Mouse (Mus musculus) spleen, postnatal 14 days (tissue): Measurements from ENCODE around the gene Blnk.

Experiments
- DNase-seq, 2 experiments: peaks; one replicate each; pipeline ENCODE4 v3.0.0; 2021 to 2022; ENCODE audit warnings: low spot score in 2 of 2

Blnk gene

DNA sequence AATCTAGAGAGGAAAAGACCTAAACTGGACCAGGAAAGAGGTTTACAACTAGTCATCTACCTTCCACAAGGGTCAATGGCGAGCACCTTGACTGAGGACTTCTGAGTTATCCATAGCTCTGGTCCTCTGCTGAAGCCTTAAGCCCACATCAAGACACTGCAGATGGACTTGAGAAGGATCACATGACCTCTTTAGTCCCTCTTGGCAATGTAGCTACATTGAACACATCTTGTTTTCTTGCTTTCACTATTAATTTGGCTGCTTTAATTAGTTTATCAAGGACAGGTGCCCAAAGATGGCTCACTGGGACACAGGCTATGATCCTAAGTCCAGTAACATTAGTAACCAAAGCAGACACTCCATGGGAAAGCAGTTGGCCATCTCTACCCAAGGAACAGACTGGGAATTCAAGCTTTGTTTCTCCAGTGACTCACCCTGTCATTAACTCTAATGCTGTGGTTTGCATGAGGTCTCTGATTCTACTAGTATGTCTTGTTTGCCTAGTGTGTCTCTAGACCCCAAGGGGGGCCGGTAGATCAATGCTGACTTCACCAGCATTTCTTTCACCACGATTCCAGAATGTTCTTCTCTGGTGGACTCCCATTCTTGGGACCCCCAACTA is 9.5 kb upstream of the Blnk start:
- no peak for DNase-seq

- peak in 1 of 2 experiments; percentile 16 for DNase-seq
Observed at GRCm38 (mm10) chr19:40999569-40999968, 5.2 kb upstream of the Blnk start.

GRCm38 (mm10) chr19:40998469-40999170 is 4.3 kb upstream of the Blnk start:
- no peak for DNase-seq

GRCm38 (mm10) chr19:40996722-40997121 is 2.4 kb upstream of the Blnk start:
- DNase-seq: no peak

DNA sequence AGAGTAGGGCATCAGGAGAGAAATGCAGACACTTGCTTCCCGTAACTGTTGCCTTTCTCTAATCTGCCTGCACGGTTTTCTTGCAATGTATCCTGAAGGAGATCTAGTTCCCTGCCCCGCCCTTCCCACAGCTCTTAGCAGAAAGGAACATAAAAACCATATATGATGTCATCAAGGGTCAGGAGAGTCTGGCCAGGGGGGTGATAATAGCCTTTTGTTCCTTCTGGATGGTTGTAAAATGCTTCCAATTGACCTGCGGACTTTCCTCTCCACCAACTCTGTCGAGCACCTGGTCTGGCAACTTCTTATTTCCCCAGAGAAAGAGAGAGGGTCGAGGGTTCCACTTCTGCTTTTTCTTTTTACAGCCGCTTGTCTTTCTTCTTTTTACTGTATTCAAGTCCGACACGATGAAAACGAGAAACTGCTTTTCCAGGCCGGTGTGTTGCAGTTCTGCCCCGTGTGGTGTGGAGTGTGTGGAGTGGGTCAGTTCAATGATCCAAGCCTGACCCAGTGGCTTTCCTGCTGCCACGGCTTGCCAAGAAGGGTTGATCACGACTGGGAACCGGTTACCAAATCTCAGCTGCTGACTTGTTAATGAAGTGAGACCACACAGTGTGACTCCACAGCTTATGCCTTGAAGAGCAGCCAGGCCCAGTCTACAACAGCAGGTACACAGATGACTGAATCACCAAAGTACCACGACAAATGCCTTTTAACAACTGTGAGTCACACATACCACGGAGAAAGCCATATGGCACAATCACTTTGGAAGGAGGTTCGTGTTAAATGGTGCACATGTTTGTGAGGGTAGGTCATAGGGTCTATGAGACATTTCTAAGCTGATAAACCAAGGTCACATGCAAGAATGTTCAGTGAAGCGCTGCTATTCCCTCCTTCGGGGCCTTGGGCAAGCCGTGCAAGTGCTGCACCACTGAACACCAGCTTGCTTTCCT is 1.4 kb upstream of the Blnk start:
- DNase-seq: peak in 1 of 2 experiments; percentile 21

DNA sequence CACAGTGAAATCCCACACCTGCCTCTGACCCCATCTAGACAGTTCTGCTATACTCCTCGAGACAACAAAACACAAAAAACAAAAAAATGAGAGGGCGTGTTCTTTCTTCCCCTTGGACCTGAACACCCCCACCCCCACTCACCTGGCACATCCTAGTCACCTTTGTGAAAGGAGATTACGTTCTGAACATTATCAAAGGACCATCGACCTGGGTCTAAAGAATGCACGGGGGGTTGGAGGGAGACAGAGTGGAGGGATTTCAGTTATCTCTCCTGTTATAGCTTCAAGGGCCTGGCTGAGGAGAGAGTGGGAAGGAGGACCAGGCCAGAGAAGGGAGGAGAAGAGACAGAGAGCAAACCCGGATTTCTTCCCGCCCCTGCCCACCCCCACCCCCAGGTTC is 576 bp upstream of the Blnk start:
- no peak for DNase-seq

DNA sequence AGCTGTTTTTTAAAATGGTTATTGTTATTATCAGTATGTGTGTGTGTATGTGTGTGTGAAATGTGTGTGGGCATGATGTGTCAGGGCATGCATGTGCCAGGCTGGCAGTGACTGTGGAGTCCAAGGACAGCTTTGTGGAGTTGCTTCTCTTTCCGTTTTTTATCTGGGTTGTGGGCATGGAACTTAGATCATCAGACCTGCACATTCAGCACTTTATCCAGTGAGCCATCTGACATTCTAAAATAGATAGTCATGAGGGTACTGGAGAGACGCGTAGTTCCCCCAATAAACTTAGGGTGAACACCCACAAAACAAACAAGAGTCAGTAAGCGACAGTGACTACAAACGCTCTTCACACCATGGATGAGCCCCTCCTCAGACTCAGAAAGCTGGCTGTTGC is 979 bp downstream of the Blnk start:
- DNase-seq: no peak

GRCm38 (mm10) chr19:40992517-40993044 is 1.8 kb downstream of the Blnk start:
- DNase-seq: no peak

DNA sequence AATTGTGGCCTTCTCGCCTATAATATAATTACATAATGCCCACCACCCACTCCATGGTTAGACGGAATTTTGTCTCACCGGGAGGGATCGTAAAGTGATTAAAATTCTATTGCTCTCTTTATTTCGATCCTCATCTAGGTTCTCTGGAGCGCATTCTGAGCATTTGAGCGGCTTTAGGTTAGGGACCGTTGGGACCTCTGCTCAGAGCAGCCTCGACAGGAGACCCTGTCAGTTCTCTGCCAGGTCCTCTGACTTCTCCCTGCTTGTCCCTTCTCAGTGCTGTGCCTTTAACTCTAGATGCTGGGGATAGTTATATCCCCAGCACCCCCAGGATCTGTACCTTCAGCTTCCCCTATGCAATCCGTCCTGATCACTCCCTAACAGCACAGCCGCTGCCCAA is 2.2 kb downstream of the Blnk start:
- no peak for DNase-seq

GRCm38 (mm10) chr19:40991626-40992025 is 2.7 kb downstream of the Blnk start:
- DNase-seq: no peak

GRCm38 (mm10) chr19:40990781-40991343 is 3.5 kb downstream of the Blnk start:
- no peak for DNase-seq

DNA sequence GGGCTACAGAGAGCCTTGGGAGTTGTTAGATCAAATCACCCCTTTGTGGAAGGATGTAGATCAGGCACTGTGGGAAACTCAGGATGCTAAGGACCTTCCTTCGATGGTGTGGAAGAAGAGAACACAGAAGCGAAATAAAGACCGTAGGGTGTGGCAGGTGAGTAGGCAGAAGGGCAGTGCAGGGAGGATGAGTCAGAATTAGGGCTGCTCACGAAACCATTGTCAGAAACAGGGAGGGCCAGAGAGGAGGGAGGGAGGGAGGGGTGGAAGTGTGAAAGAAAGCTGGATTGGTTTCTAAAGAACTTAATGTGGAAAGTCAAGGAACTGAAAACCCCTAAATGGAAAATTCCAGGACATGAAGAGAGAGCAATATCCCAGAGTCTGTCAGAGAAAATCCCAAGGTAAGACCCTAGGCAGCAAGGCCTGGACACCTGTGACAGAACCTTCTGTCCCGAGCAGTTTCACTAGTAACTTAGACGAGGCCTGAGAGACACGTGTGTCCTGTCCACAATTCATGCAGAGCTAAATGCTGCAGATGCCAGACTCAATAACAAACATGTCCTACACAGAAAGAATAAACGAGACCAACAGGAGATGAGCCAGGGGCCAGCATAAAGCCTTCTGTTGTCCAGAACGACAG is 4.3 kb downstream of the Blnk start:
- no peak for DNase-seq

DNA sequence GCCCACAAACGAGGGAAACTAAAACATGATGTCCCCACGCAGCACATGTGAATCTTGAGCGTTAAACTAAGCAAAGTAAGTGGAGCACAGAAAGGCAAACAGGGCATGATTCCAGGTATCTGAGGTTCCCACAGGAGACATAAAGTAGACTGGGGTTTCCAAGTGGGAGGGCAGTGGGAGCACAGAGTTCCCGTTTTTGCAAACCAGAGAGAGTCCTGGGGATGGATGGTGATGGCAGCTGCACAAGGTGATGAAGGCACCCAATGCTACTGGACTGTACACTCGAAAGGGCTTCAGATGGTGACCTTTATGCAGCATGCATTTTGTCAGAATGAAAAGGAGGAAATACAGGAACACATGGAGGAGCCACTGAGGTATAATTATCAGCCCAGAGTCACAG is 5.5 kb downstream of the Blnk start:
- no peak for DNase-seq

DNA sequence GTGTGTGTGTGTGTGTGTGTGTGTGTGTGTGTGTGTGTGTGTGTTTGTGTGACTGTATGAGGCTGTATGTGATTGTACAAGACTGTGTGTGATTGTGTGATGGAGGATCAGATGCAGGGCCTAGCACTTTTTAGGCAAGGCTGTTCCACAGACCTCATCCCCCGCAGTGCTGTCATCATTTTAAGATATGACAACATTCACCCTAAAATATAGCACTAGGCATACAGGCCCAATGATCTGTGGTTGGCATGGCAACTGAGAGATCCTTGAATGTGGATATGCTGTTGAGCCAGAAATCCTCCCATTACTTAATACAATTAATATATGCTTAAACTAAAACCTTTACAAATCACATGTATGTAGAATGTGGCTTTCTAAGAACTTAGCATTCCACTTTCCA is 9.8 kb downstream of the Blnk start:
- DNase-seq: no peak

- no peak for DNase-seq
Observed at GRCm38 (mm10) chr19:40980671-40981070, 13.7 kb downstream of the Blnk start.

GRCm38 (mm10) chr19:40978026-40978425 is 16.3 kb downstream of the Blnk start:
- no peak for DNase-seq

- no peak for DNase-seq
Observed at GRCm38 (mm10) chr19:40976946-40977917, 17.1 kb downstream of the Blnk start.

DNA sequence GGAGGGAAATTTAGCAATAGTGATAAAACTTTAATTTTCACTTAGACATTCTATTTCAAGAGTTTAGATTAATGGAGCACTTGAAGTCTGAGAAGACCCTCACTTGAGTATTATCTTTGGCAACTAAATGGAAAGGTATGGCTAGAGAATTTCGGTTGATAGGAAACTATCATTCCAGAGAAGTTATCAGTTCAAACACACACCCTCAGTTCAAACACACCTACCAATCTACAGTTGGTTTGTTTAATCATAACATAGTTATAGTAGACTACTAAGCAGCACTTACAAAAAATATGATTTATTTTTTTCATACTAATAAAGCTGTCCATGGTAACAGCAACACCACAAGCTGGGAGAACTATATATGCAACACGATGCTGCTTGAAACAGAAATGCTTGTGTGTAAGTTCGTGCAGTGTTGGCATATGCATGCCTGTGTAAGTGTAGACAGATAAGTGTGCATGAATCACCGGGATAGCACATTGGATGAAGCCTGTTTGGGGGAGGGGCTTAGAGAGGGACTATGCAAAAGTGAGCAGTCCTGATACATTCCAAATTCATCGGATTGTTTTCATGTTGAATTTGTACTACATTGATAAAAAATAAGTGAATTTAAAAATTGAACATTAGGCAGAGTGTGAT is 22.9 kb downstream of the Blnk start:
- no peak for DNase-seq

- DNase-seq: no peak
Observed at GRCm38 (mm10) chr19:40970775-40971174, 23.6 kb downstream of the Blnk start.

DNA sequence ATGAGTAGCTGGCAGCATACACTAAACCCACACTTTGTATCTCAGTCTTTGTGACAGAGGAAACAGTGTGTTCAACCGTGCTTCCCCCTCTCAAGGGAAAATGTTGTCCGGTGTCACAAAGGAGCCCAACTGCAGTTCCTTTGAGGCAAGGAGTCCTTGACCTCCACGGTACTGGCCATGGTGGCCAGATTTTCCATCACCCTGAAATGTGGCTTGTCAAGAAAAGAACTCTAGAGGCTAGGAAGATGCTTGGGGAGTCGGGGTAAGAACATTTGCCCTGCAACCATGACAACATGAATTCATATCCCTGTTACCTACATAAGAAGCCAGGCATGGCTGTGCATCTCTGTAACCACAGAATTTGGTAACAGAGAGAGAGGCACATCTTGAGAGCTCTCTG is 24.0 kb downstream of the Blnk start:
- no peak for DNase-seq
